Mouse (Mus musculus): ENCODE data around the gene Chchd10.

Chchd10 gene

GRCm38 (mm10) chr10:75926396-75926795, 6.5 kb upstream of the Chchd10 start:
- no peak for DNase-seq

GRCm38 (mm10) chr10:75930304-75930703, 2.6 kb upstream of the Chchd10 start:
- peak; percentile 43 for DNase-seq

GRCm38 (mm10) chr10:75931311-75931710, 1.6 kb upstream of the Chchd10 start:
- DNase-seq: no peak

GRCm38 (mm10) chr10:75932081-75932678, 750 bp upstream of the Chchd10 start:
- DNase-seq: no peak

- DNase-seq: no peak
Measured at GRCm38 (mm10) chr10:75934991-75935390, 2.1 kb downstream of the Chchd10 start.

- peak; percentile 63 for DNase-seq
Measured at GRCm38 (mm10) chr10:75935680-75936541, 3.0 kb downstream of the Chchd10 start, which contains the start of gene Mmp11. Mmp11 (minus strand) TSS chr10:75936496.

- DNase-seq: no peak
Measured at GRCm38 (mm10) chr10:75936909-75937667, 4.2 kb downstream of the Chchd10 start.

- DNase-seq: no peak
Measured at GRCm38 (mm10) chr10:75937851-75938643, 5.1 kb downstream of the Chchd10 start.

GRCm38 (mm10) chr10:75939481-75940234, 6.7 kb downstream of the Chchd10 start:
- no peak for DNase-seq

GRCm38 (mm10) chr10:75940520-75940919, 7.6 kb downstream of the Chchd10 start, which contains the start of gene Gm867:
Gm867 (minus strand) TSS chr10:75940672.
- DNase-seq: no peak

- DNase-seq: no peak
Measured at GRCm38 (mm10) chr10:75941042-75941824, 8.3 kb downstream of the Chchd10 start.

- no peak for DNase-seq
Measured at GRCm38 (mm10) chr10:75942736-75943477, 10.0 kb downstream of the Chchd10 start, which contains the start of gene Vpreb3. Vpreb3 (plus strand) TSS chr10:75943057.

- no peak for DNase-seq
Measured at GRCm38 (mm10) chr10:75944066-75944772, 11.3 kb downstream of the Chchd10 start.

GRCm38 (mm10) chr10:75945213-75945612, 12.3 kb downstream of the Chchd10 start:
- no peak for DNase-seq

GRCm38 (mm10) chr10:75945896-75946295, 13.0 kb downstream of the Chchd10 start:
- no peak for DNase-seq

GRCm38 (mm10) chr10:75948079-75948478, 15.1 kb downstream of the Chchd10 start:
- no peak for DNase-seq

- no peak for DNase-seq
Measured at GRCm38 (mm10) chr10:75949053-75950045, 16.4 kb downstream of the Chchd10 start.

GRCm38 (mm10) chr10:75950791-75951210, 17.9 kb downstream of the Chchd10 start:
- no peak for DNase-seq

Measured in right cerebral cortex, postnatal 14 days (tissue).